Mouse (Mus musculus): ENCODE measurements around the gene Kcnk2.

DNA sequence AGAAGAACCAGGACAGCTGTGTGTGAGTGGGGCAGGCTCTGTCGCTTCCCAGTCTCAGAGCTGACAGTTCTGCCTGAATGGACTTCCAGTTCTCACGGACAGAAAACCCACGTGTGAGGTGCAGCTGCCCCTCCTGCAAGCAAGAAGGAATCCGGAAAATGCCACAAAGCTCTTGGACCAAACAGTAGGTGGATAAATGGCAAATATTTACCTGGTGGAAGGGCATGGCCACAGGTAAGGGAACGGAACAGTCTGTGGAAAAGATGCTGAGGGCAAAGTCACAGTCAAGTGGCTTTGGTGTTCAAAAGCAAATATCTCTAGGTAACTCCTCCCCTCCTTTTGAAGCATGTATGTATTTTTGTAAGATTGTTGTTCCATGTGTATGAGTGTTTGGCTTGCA lies 37.9 kb downstream of the Kcnk2 start:
- TF ChIP-seq CTCF (IDR thresholded peaks at IDR 0.05; ENCODE audit: low read depth) = no peak
- no peak for TF ChIP-seq EP300 (optimal IDR thresholded peaks at IDR 0.05)

Measured in stomach, postnatal 0 days (tissue).